Mouse (Mus musculus) heart, adult 2 months (tissue): Measurements from ENCODE around the gene Pde4b. TPM values are rescaled to one million over a fixed set of nuclear protein-coding genes. Genes with fewer than 3 reads are reported as not detected.
A peak's percentile ranks its signal among the peaks of the same experiment; 100 is the strongest.

Source experiments
- DNase-seq, 2 experiments: peaks; one replicate each; pipeline ENCODE4 v3.0.0; 2021
- H3K27ac ChIP-seq: fragments of 200-600 bp; 2 replicates; pipeline ENCODE4 v1.8.1; 2022
- H3K27me3 ChIP-seq: fragments of 200-500 bp; 2 replicates; pipeline ENCODE4 v1.6.1; 2012; ENCODE audit warnings: mild to moderate bottlenecking, low read length, inconsistent platforms, mixed read lengths; ENCODE audit not compliant: control insufficient read depth, insufficient read depth
- H3K36me3 ChIP-seq: fragments of 200-500 bp; 2 replicates; pipeline ENCODE4 v1.6.1; 2012; ENCODE audit warnings: low read length, inconsistent platforms; ENCODE audit not compliant: control insufficient read depth, insufficient read depth
- H3K4me1 ChIP-seq: fragments of 200-500 bp; 2 replicates; pipeline ENCODE4 v1.6.1; 2011; ENCODE audit warnings: low read length; ENCODE audit not compliant: control insufficient read depth, insufficient read depth
- H3K4me3 ChIP-seq: fragments of 200-600 bp; 2 replicates; pipeline ENCODE4 v1.8.1; 2022
- H3K79me2 ChIP-seq: fragments of 200-500 bp; replicated peaks from 2 replicates; pipeline ENCODE4 v1.6.1; 2012; ENCODE audit warnings: mild to moderate bottlenecking, inconsistent platforms, low read length, moderate library complexity, mixed read lengths; ENCODE audit not compliant: control insufficient read depth, insufficient read depth
- H3K9ac ChIP-seq: fragments of 200-500 bp; 2 replicates; pipeline ENCODE4 v1.6.1; 2012; ENCODE audit warnings: low read depth, mild to moderate bottlenecking, control low read depth, inconsistent platforms, low read length, mixed read lengths
- CTCF ChIP-seq: fragments of 200-600 bp; IDR thresholded peaks from 2 replicates; pipeline ENCODE4 v1.8.1; 2022; ENCODE audit warnings: antibody characterized with exemption, mild to moderate bottlenecking, moderate library complexity
- EP300 ChIP-seq: fragments of 200-500 bp; IDR thresholded peaks from 2 replicates; pipeline ENCODE4 v1.6.1; 2011; ENCODE audit warnings: low read depth, low read length, control low read depth; ENCODE audit not compliant: insufficient read depth
- POLR2A ChIP-seq: fragments of 200-500 bp; IDR thresholded peaks from 2 replicates; pipeline ENCODE4 v1.6.1; 2011; ENCODE audit warnings: mild to moderate bottlenecking, low read depth, low read length, control low read depth; ENCODE audit not compliant: insufficient read depth
- WGBS: fragments of 180-500 bp; shearing (Covaris S2); methylation state at CpG from one replicate; pipeline ENCODE4 v1.1.7; 2018; 5-methylcytosine and 5-hydroxymethylcytosine counted together
- intact Hi-C: fragments of 180-260 bp; cut with DNase I; formaldehyde crosslinking; loops from one replicate; pipeline ENCODE4 v1.15.1; 2025
- polyA plus RNA-seq: library from polyadenylated mRNA; depleted of rRNA; stranded (reverse); fragments of >200 nt; gene quantifications from 2 replicates; pipeline ENCODE4 v1.2.3, GENCODE M21; 2012
- total RNA-seq, 2 experiments: library from RNA; stranded (reverse); gene quantifications; 2 replicates each; pipeline ENCODE4 v1.2.3; 2021

Pde4b gene
- total and polyA plus RNA-seq, 3 experiments: 16.3 to 29.4 (median 28.2) TPM

DNA sequence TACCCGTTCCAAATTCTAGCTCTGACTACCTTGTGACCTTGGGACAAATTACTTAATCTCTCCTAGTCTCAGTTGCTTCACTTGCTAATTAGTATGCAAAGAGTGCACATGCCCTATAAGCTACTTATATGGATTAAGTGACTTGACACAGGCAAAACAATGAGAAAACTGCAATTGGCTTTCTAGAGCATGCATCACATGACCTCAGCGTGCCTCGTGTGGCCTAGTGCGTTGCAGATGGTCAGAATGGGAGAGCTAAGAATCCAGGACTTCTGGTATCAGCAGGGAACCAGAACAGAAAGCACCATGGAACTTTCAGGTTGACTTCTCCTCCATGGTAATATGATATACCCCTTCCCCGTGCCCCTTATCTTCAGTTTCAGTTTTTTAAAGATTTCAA is 426.2 kb downstream of the Pde4b start:
- WGBS: 81% methylated on average over 5 of the region's 5 CpGs

GRCm38 (mm10) chr4:102514972-102515835 is 427.9 kb downstream of the Pde4b start:
- TF ChIP-seq POLR2A (no peak), CTCF (no peak), EP300 (no peak)
- H3K79me2 ChIP-seq: peaks cover 2% of the 10 kb centered on the region; the same call in 1 of the 2 replicates
- 55% methylated on average over 3 of the region's 3 CpGs for WGBS
- peaks cover 23% of the 10 kb centered on the region for H3K4me1 ChIP-seq
- H3K4me3 ChIP-seq: no peak overlapping the region
- H3K27me3 ChIP-seq: no peaks in the 10 kb centered on the region
- intact Hi-C loops: no loop called here
- H3K27ac ChIP-seq: no peak overlapping the region
- H3K36me3 ChIP-seq: peaks cover 15% of the 10 kb centered on the region
- H3K9ac ChIP-seq: no peak overlapping the region
- DNase-seq: no peak

More for the DNA sequence above, 426.2 kb downstream of the Pde4b start:
- Histone ChIP-seq H3K79me2 (peaks cover 2% of the 10 kb centered on the region; the same call in 1 of the 2 replicates), H3K36me3 (peaks cover 18% of the 10 kb centered on the region), H3K4me1 (peaks cover 25% of the 10 kb centered on the region), H3K9ac (no peak overlapping the region), H3K27me3 (no peaks in the 10 kb centered on the region), H3K27ac (no peak overlapping the region), H3K4me3 (no peak overlapping the region)
- no peak for TF ChIP-seq CTCF
- no peak for TF ChIP-seq POLR2A
- no peak for TF ChIP-seq EP300
- intact Hi-C loops: no loop called here
- DNase-seq: no peak

- no peaks in the 10 kb centered on the region for H3K27me3 ChIP-seq
- H3K4me3 ChIP-seq: no peak overlapping the region
- intact Hi-C loops: no loop called here
- peaks cover 20% of the 10 kb centered on the region for H3K4me1 ChIP-seq
- no peak overlapping the region for H3K9ac ChIP-seq
- WGBS: 44% methylated on average over 4 of the region's 4 CpGs
- TF ChIP-seq CTCF (no peak), EP300 (no peak), POLR2A (no peak)
- H3K27ac ChIP-seq: no peak overlapping the region
- no peak for DNase-seq
- H3K36me3 ChIP-seq: peaks cover 11% of the 10 kb centered on the region
- peaks cover 2% of the 10 kb centered on the region; the same call in 1 of the 2 replicates for H3K79me2 ChIP-seq
Observed at GRCm38 (mm10) chr4:102516395-102516794, 429.1 kb downstream of the Pde4b start.

GRCm38 (mm10) chr4:102516982-102517630 is 429.8 kb downstream of the Pde4b start:
- Histone ChIP-seq H3K4me3 (no peak overlapping the region), H3K79me2 (peaks cover 2% of the 10 kb centered on the region; the same call in 1 of the 2 replicates), H3K4me1 (peaks cover 15% of the 10 kb centered on the region), H3K27me3 (no peaks in the 10 kb centered on the region), H3K9ac (0 out of 2 replicates have a peak overlapping the region, but pooled peaks have one; percentile 29), H3K36me3 (peaks cover 11% of the 10 kb centered on the region), H3K27ac (peak overlapping the region; percentile 5; the same call in 1 of the 2 replicates)
- DNase-seq: peak; percentile 45 to 79
- TF ChIP-seq POLR2A: no peak
- no peak for TF ChIP-seq CTCF
- no peak for TF ChIP-seq EP300
- intact Hi-C loops: no loop called here
- WGBS: 31% methylated on average over 7 of the region's 7 CpGs

DNA sequence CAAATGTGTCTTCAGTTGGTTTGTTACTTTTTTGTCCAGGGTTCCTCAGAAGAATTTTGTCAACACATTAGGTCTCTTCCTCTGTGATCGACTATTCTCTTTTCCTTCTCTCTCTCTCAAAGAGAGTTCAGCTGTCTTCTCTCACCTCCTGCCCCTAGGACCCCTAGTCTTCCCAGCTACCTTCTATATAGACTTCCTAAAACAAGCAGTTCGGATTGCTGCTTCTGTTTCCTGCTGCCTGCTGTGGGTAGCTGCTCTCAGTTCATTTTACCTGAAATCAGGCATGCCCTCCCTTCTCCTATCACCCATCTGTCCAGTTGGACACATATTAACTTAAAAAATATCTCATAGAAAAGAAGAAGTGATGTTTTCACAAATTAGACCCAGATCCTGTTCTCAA is 430.3 kb downstream of the Pde4b start:
- Histone ChIP-seq H3K4me1 (peaks cover 13% of the 10 kb centered on the region), H3K27me3 (no peaks in the 10 kb centered on the region), H3K9ac (peak overlapping the region; percentile 29; the same call in 1 of the 2 replicates), H3K27ac (peak overlapping the region; percentile 5; the same call in 1 of the 2 replicates), H3K79me2 (peaks cover 2% of the 10 kb centered on the region; the same call in 1 of the 2 replicates), H3K4me3 (no peak overlapping the region), H3K36me3 (peaks cover 11% of the 10 kb centered on the region)
- 57% methylated on average over 2 of the region's 2 CpGs for WGBS
- DNase-seq: no peak
- TF ChIP-seq POLR2A: no peak
- no peak for TF ChIP-seq EP300
- TF ChIP-seq CTCF: no peak
- intact Hi-C loops: no loop called here

DNA sequence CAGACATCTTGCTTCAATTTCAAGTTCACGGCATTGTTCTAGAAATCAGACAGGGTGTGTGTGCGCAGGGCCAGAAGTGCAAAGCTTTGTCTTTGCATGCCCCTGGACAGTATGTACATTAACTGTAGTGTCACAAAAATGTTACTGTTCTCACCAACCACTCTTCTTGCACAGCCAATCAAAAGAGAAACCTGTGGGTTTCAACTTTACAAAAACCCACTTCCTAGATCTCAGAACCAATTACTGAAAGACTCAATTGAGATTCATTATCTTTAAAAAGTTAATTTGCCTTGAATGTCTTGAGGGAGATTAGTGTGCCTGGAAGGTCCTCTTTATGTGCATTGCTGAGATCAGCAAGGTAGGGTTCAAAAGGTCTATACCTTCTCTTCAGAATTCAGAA is 431.0 kb downstream of the Pde4b start:
- TF ChIP-seq EP300: no peak
- no peak for TF ChIP-seq POLR2A
- H3K27me3 ChIP-seq: no peaks in the 10 kb centered on the region
- WGBS: 94% methylated on average over 2 of the region's 2 CpGs

More for the DNA sequence above, 431.0 kb downstream of the Pde4b start:
- Histone ChIP-seq H3K9ac (no peak overlapping the region), H3K36me3 (peaks cover 11% of the 10 kb centered on the region), H3K4me3 (no peak overlapping the region), H3K27ac (no peak overlapping the region), H3K79me2 (peaks cover 2% of the 10 kb centered on the region; the same call in 1 of the 2 replicates), H3K4me1 (peaks cover 13% of the 10 kb centered on the region)
- intact Hi-C loops: no loop called here
- DNase-seq: no peak
